Mouse (Mus musculus) lung, postnatal 25 days (tissue): ENCODE measurements around the gene Gm44805.

Experiments
- DNase-seq: peaks from one replicate; pipeline ENCODE4 v3.0.0; 2022; ENCODE audit warnings: low spot score

Gene Gm44805

GRCm38 (mm10) chr7:19681202-19681694 lies at the start of gene Gm44805, which contains the start of gene Apoc4:
TSS of gene Gm44805 (minus strand) at chr7:19681423.
TSS of gene Apoc4 (minus strand) at chr7:19681479.
- DNase-seq, result no peak

- no peak for DNase-seq
These were observed 45.3 kb upstream of the Gm44805 start for GRCm38 (mm10) chr7:19726541-19726940.

GRCm38 (mm10) chr7:19724167-19724566 lies 42.9 kb upstream of the Gm44805 start:
- peak; percentile 83 for DNase-seq

- peak; percentile 70 for DNase-seq
These were observed 41.6 kb upstream of the Gm44805 start for GRCm38 (mm10) chr7:19722754-19723195.

GRCm38 (mm10) chr7:19719200-19719599 lies 38.0 kb upstream of the Gm44805 start:
- no peak for DNase-seq

- DNase-seq, result no peak
These were observed 37.2 kb upstream of the Gm44805 start for GRCm38 (mm10) chr7:19718297-19718952.

- no peak for DNase-seq
These were observed 36.1 kb upstream of the Gm44805 start for GRCm38 (mm10) chr7:19717346-19717745.

GRCm38 (mm10) chr7:19716822-19717221 lies 35.6 kb upstream of the Gm44805 start:
- DNase-seq, result no peak

GRCm38 (mm10) chr7:19716055-19716682 lies 34.9 kb upstream of the Gm44805 start:
- no peak for DNase-seq

GRCm38 (mm10) chr7:19715239-19716054 lies 34.2 kb upstream of the Gm44805 start, which contains the start of gene Tomm40:
TSS of gene Tomm40 (minus strand) at chr7:19715438.
- peak; percentile 100 for DNase-seq

- DNase-seq, result no peak
These were observed 33.6 kb upstream of the Gm44805 start for GRCm38 (mm10) chr7:19714836-19715235.

- no peak for DNase-seq
These were observed 32.4 kb upstream of the Gm44805 start for GRCm38 (mm10) chr7:19713598-19713997.

GRCm38 (mm10) chr7:19713196-19713595 lies 32.0 kb upstream of the Gm44805 start:
- no peak for DNase-seq

- DNase-seq, result no peak
These were observed 31.2 kb upstream of the Gm44805 start for GRCm38 (mm10) chr7:19712414-19712813.

- no peak for DNase-seq
These were observed 29.4 kb upstream of the Gm44805 start for GRCm38 (mm10) chr7:19710650-19711049.

GRCm38 (mm10) chr7:19705271-19705670 lies 24.0 kb upstream of the Gm44805 start:
- no peak for DNase-seq

- DNase-seq, result no peak
These were observed 23.3 kb upstream of the Gm44805 start for GRCm38 (mm10) chr7:19704475-19704874.

- DNase-seq, result no peak
These were observed 21.8 kb upstream of the Gm44805 start for GRCm38 (mm10) chr7:19702859-19703555.

GRCm38 (mm10) chr7:19701069-19701761 lies 20.0 kb upstream of the Gm44805 start:
- DNase-seq, result peak; percentile 81

- DNase-seq, result no peak
These were observed 19.3 kb upstream of the Gm44805 start for GRCm38 (mm10) chr7:19700299-19701068.

- DNase-seq, result no peak
These were observed 18.6 kb upstream of the Gm44805 start for GRCm38 (mm10) chr7:19699827-19700148.
